Mouse (Mus musculus) small intestine, adult 2 months (tissue): ENCODE results near the gene Calhm2. TPM values are rescaled to one million over a fixed set of nuclear protein-coding genes. Genes with fewer than 3 reads are reported as not detected.

Source experiments
- H3K27ac ChIP-seq: fragments of 200-500 bp; 2 replicates; pipeline ENCODE4 v1.5.1; 2012; ENCODE audit warnings: low read depth, low read length, control low read depth, inconsistent platforms; ENCODE audit not compliant: insufficient read depth
- H3K27me3 ChIP-seq: fragments of 200-500 bp; 2 replicates; pipeline ENCODE4 v1.6.1; 2012; ENCODE audit warnings: mild to moderate bottlenecking, moderate library complexity, low read length, inconsistent platforms; ENCODE audit not compliant: control insufficient read depth, insufficient read depth
- H3K36me3 ChIP-seq: fragments of 200-500 bp; 2 replicates; pipeline ENCODE4 v1.6.1; 2012; ENCODE audit warnings: mild to moderate bottlenecking, low read length, control low read depth, inconsistent platforms; ENCODE audit not compliant: control insufficient read depth, insufficient read depth
- H3K4me1 ChIP-seq: fragments of 200-500 bp; 2 replicates; pipeline ENCODE4 v1.6.1; 2012; ENCODE audit warnings: low read length, inconsistent platforms, mixed read lengths; ENCODE audit not compliant: control insufficient read depth, insufficient read depth, insufficient read length
- H3K4me3 ChIP-seq: fragments of 200-500 bp; 2 replicates; pipeline ENCODE4 v1.5.1; 2012; ENCODE audit warnings: low read depth, mild to moderate bottlenecking, control low read depth, inconsistent platforms, low read length, moderate library complexity
- CTCF ChIP-seq: fragments of 200-500 bp; IDR thresholded peaks from 2 replicates; pipeline ENCODE4 v1.5.1; 2012; ENCODE audit warnings: low read depth, mild to moderate bottlenecking, control low read depth, inconsistent platforms, low read length, moderate library complexity, mixed read lengths; ENCODE audit not compliant: insufficient replicate concordance, insufficient read length; ENCODE audit errors: extremely low read depth
- POLR2A ChIP-seq: fragments of 200-500 bp; IDR thresholded peaks from 2 replicates; pipeline ENCODE4 v1.6.1; 2012; ENCODE audit warnings: low read depth, mild to moderate bottlenecking, control low read depth, inconsistent platforms, low read length, moderate library complexity
- WGBS: fragments of 180-500 bp; shearing (Covaris S2); methylation state at CpG from one replicate; pipeline ENCODE4 v1.1.7; 2018; 5-methylcytosine and 5-hydroxymethylcytosine counted together
- polyA plus RNA-seq: library from polyadenylated mRNA; depleted of rRNA; stranded (reverse); fragments of >200 nt; gene quantifications from 2 replicates; pipeline ENCODE4 v1.2.3, GENCODE M21; 2012; rRNA removed

Gene Calhm2
- polyA plus RNA-seq = 3.6 and 6.1 TPM in 2 replicates

- peaks cover 21% of the 10 kb centered on the region for H3K4me1 ChIP-seq
- peak within 1 kb of the TSS; percentile 84 for H3K4me3 ChIP-seq
- H3K27ac ChIP-seq = peak within 1 kb of the TSS; percentile 79
- H3K36me3 ChIP-seq = peaks cover 2% of the 10 kb centered on the region; the same call in 1 of the 2 replicates
- 2% methylated on average over 28 of the region's 28 CpGs for WGBS
- H3K27me3 ChIP-seq = no peaks in the 10 kb centered on the region
- TF ChIP-seq POLR2A (no peak), CTCF (no peak)
These were observed at the start of gene Calhm2 for GRCm38 (mm10) chr19:47137771-47138421. Gene Calhm2 (minus strand): TSS chr19:47138294.

GRCm38 (mm10) chr19:47186514-47187275 lies 48.6 kb upstream of the Calhm2 start:
- Histone ChIP-seq H3K4me3 (no peak overlapping the region), H3K4me1 (no peaks in the 10 kb centered on the region), H3K27me3 (no peaks in the 10 kb centered on the region), H3K36me3 (no peaks in the 10 kb centered on the region), H3K27ac (no peak overlapping the region)
- WGBS = 48% methylated on average over 15 of the region's 15 CpGs
- no peak for TF ChIP-seq CTCF
- TF ChIP-seq POLR2A = no peak

GRCm38 (mm10) chr19:47184736-47185135 lies 46.6 kb upstream of the Calhm2 start:
- no peaks in the 10 kb centered on the region for H3K4me1 ChIP-seq
- no peak overlapping the region for H3K27ac ChIP-seq
- H3K27me3 ChIP-seq = peaks cover 5% of the 10 kb centered on the region; the same call in 1 of the 2 replicates
- no peak overlapping the region for H3K4me3 ChIP-seq
- WGBS = 23% methylated on average over 4 of the region's 4 CpGs
- TF ChIP-seq CTCF = no peak
- TF ChIP-seq POLR2A = no peak
- H3K36me3 ChIP-seq = no peaks in the 10 kb centered on the region

GRCm38 (mm10) chr19:47184221-47184620 lies 46.1 kb upstream of the Calhm2 start:
- Histone ChIP-seq H3K27me3 (peaks cover 10% of the 10 kb centered on the region), H3K36me3 (no peaks in the 10 kb centered on the region), H3K27ac (no peak overlapping the region), H3K4me3 (no peak overlapping the region), H3K4me1 (peaks cover 3% of the 10 kb centered on the region; the same call in 1 of the 2 replicates)
- 59% methylated on average over 8 of the region's 8 CpGs for WGBS
- TF ChIP-seq CTCF (no peak), POLR2A (no peak)

- 29% methylated on average over 8 of the region's 8 CpGs for WGBS
- H3K36me3 ChIP-seq = no peaks in the 10 kb centered on the region
- no peak overlapping the region for H3K4me3 ChIP-seq
- H3K27ac ChIP-seq = no peak overlapping the region
- H3K4me1 ChIP-seq = peaks cover 3% of the 10 kb centered on the region; the same call in 1 of the 2 replicates
- no peak for TF ChIP-seq POLR2A
- TF ChIP-seq CTCF = no peak
- H3K27me3 ChIP-seq = peaks cover 20% of the 10 kb centered on the region
These were observed 41.9 kb upstream of the Calhm2 start for GRCm38 (mm10) chr19:47180011-47180410.

- TF ChIP-seq POLR2A (no peak), CTCF (no peak)
- Histone ChIP-seq H3K27ac (no peak overlapping the region), H3K4me3 (peak overlapping the region; percentile 56), H3K27me3 (peaks cover 20% of the 10 kb centered on the region), H3K4me1 (peaks cover 3% of the 10 kb centered on the region; the same call in 1 of the 2 replicates), H3K36me3 (no peaks in the 10 kb centered on the region)
- 4% methylated on average over 33 of the region's 42 CpGs for WGBS
These were observed 41.2 kb upstream of the Calhm2 start for GRCm38 (mm10) chr19:47179272-47179809.
